8 mouse cellular contexts compared by ENCODE assay signal in the genomic region with DNA sequence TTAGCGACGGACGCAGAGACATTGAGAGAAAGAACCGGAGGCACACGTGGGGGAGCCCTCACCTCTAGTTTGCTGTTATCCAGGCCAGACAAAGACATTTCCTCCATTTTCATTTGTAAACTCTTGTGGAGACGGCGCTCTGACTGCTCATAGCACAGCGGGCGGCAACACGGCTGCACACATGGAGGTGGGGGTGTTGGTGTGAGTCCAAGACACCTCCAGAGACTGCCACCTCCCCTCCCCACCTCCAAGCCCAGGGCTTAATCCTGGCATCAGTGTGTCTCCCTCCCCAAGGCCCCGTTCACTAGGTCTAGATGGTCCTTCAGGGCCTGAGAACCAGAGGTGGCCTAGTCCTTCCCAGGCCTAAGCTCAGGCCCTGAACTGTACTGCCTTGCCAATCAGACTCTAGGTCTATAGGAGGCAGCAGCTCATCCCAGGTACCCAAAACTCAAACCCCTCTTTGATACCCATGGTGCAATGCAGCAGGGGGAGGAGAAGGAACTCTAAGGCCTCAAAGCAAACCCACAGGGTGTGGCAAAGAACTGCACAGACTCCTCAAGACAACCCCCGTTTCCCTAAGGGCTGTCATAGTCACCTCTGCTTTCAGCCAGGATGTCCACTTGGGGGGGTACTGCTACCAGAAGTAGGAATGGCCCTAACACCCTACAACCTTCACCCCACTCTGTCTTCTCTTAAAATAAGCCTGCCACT. TPM values are rescaled to one million over a fixed set of nuclear protein-coding genes. Genes with fewer than 3 reads are reported as not detected.
DNase-seq lines count a peak whose midpoint lies in the region; ATAC-seq and TF ChIP-seq lines count a peak whose summit lies in the region.

No protein-coding gene starts in this region.

- no peaks in the 10 kb centered on the region for H3K9me3 ChIP-seq in heart, postnatal 0 days (replicated peaks; ENCODE audit: control insufficient read depth, low read length)
- no peaks in the 10 kb centered on the region for H3K9me3 ChIP-seq in liver, embryonic 15.5 days (replicated peaks)

- peak overlapping the region; percentile 78 for H3K4me2 ChIP-seq in heart, postnatal 0 days (ENCODE audit: low read depth, low read length)
- peak overlapping the region; percentile 95 for H3K4me2 ChIP-seq in liver, embryonic 15.5 days

- intact Hi-C loops in left cerebral cortex, postnatal 25 days (cut with DNase I), result no loop called here

- H3K27ac ChIP-seq in heart, postnatal 0 days (ENCODE audit: low read depth), result peak overlapping the region; percentile 98
- H3K27ac ChIP-seq in liver, embryonic 15.5 days (replicated peaks), result peak overlapping the region; percentile 97

- H3K4me3 ChIP-seq in heart, postnatal 0 days (ENCODE audit: low read depth, low read length), result peak overlapping the region; percentile 95
- H3K4me3 ChIP-seq in liver, embryonic 15.5 days (replicated peaks), result peak overlapping the region; percentile 83

- ATAC-seq in heart, postnatal 0 days (ENCODE audit: insufficient read depth, low read depth), result no peak
- no peak for ATAC-seq in liver, embryonic 15.5 days (ENCODE audit: insufficient read depth)

- H3K9ac ChIP-seq in heart, postnatal 0 days (replicated peaks; ENCODE audit: low read depth, low read length), result peak overlapping the region; percentile 91
- peak overlapping the region; percentile 88 for H3K9ac ChIP-seq in liver, embryonic 15.5 days

- no peak for TF ChIP-seq EP300 in heart, postnatal 0 days (IDR thresholded peaks at IDR 0.05; ENCODE audit: low read depth)

- no peaks in the 10 kb centered on the region for H3K27me3 ChIP-seq in heart, postnatal 0 days (ENCODE audit: control insufficient read depth, insufficient read depth, low read length)
- no peaks in the 10 kb centered on the region for H3K27me3 ChIP-seq in liver, embryonic 15.5 days

- H3K4me1 ChIP-seq in heart, postnatal 0 days (ENCODE audit: control insufficient read depth, insufficient read depth), result peaks cover 11% of the 10 kb centered on the region
- H3K4me1 ChIP-seq in liver, embryonic 15.5 days (replicated peaks), result peaks cover 51% of the 10 kb centered on the region

- TF ChIP-seq CTCF in heart, postnatal 0 days (IDR thresholded peaks at IDR 0.05; ENCODE audit: low read depth), result no peak; the same call in 1 of the 2 replicates

- WGBS in heart, postnatal 0 days, result 62% methylated on average over 12 of the region's 12 CpGs
- 83% methylated on average over 12 of the region's 12 CpGs for WGBS in liver, embryonic 15.5 days (ENCODE audit: insufficient replicate concordance)

- peak; percentile 38 to 58 for DNase-seq in left cerebral cortex, postnatal 25 days (ENCODE audit: low spot score in 2 of 2)
- DNase-seq in left cerebral cortex, adult 8-10 months (ENCODE audit: low spot score in 2 of 2), result no peak
- DNase-seq in cerebellum, adult 8-10 months, result peak; percentile 48
- DNase-seq in heart, postnatal 0 days (ENCODE audit: low spot score), result peak; percentile 27
- peak; percentile 15 for DNase-seq in neural tube, embryonic 10.5 days (ENCODE audit: extremely low spot score, low spot score)
- DNase-seq in yolk sac, embryonic 10.5 days (ENCODE audit: low spot score), result peak; percentile 30
- no peak for DNase-seq in c-Kit-positive CD71-positive TER-119-positive erythroid progenitor cells, embryonic 14.5 days (ENCODE audit: low spot score)

- H3K36me3 ChIP-seq in heart, postnatal 0 days (replicated peaks; ENCODE audit: control insufficient read depth, insufficient read depth, low read length), result peaks cover 42% of the 10 kb centered on the region
- H3K36me3 ChIP-seq in liver, embryonic 15.5 days (replicated peaks), result peaks cover 46% of the 10 kb centered on the region

RNA-seq across cellular contexts. Expression of a gene that starts 1.4 kb away (rescaled TPM):
- 100 to 1,000 TPM; 231 to 242 TPM for total RNA-seq in left cerebral cortex, postnatal 25 days (2021)
- 100 to 1,000 TPM; 202 to 218 (median 208) TPM for total RNA-seq in left cerebral cortex, adult 8-10 months (2022)
- total RNA-seq in heart, postnatal 0 days (2014; rRNA removed; ENCODE audit: low replicate concordance), result 32.5 and 36.2 TPM in 2 replicates
- polyA plus RNA-seq in heart, postnatal 0 days (2015; fragmentation: Nextera tagmentation; extraction: Ambion mirVana), result 5.2 and 5.4 TPM in 2 replicates
- polyA plus RNA-seq in liver, embryonic 15.5 days (2015; fragmentation: Nextera tagmentation; extraction: Ambion mirVana), result 3.8 and 4.6 TPM in 2 replicates

RNA-seq across cellular contexts. Expression of a gene that starts 10.3 kb away (rescaled TPM):
- total RNA-seq in left cerebral cortex, postnatal 25 days (2021), result 10 to 100 TPM; 67.8 to 71.4 TPM
- total RNA-seq in left cerebral cortex, adult 8-10 months (2022), result 10 to 100 TPM; 62.1 to 70.6 (median 65.6) TPM
- 57.4 and 61.7 TPM in 2 replicates for total RNA-seq in heart, postnatal 0 days (2014; rRNA removed; ENCODE audit: low replicate concordance)
- 29.8 and 30.1 TPM in 2 replicates for polyA plus RNA-seq in heart, postnatal 0 days (2015; fragmentation: Nextera tagmentation; extraction: Ambion mirVana)
- polyA plus RNA-seq in liver, embryonic 15.5 days (2015; fragmentation: Nextera tagmentation; extraction: Ambion mirVana), result 26.1 and 28.9 TPM in 2 replicates

RNA-seq across cellular contexts. Expression of a gene that starts 24.5 kb away (rescaled TPM):
- total RNA-seq in left cerebral cortex, postnatal 25 days (2021), result 100 to 1,000 TPM; 123 to 127 TPM
- 100 to 1,000 TPM; 102 to 118 (median 113) TPM for total RNA-seq in left cerebral cortex, adult 8-10 months (2022)
- total RNA-seq in heart, postnatal 0 days (2014; rRNA removed; ENCODE audit: low replicate concordance), result 30.8 and 34.5 TPM in 2 replicates
- polyA plus RNA-seq in heart, postnatal 0 days (2015; fragmentation: Nextera tagmentation; extraction: Ambion mirVana), result 36.5 and 42.5 TPM in 2 replicates
- 50.9 and 55.2 TPM in 2 replicates for polyA plus RNA-seq in liver, embryonic 15.5 days (2015; fragmentation: Nextera tagmentation; extraction: Ambion mirVana)

RNA-seq across cellular contexts. Expression of a gene that starts 26.5 kb away (rescaled TPM):
- 1 to 10 TPM; 1.2 TPM for total RNA-seq in left cerebral cortex, postnatal 25 days (2021)
- total RNA-seq in left cerebral cortex, adult 8-10 months (2022), result 1 to 10 TPM; 2.8 to 3.7 (median 3.3) TPM
- total RNA-seq in heart, postnatal 0 days (2014; rRNA removed; ENCODE audit: low replicate concordance), result 0.99 and 1.2 TPM in 2 replicates
- 0.07 TPM in 2 replicates for polyA plus RNA-seq in heart, postnatal 0 days (2015; fragmentation: Nextera tagmentation; extraction: Ambion mirVana)
- 0.05 and 0.06 TPM in 2 replicates for polyA plus RNA-seq in liver, embryonic 15.5 days (2015; fragmentation: Nextera tagmentation; extraction: Ambion mirVana)

RNA-seq across cellular contexts. Expression of a gene that starts 46.4 kb away (rescaled TPM):
- 1 to 10 TPM in 1 of 2 experiments, under 1 TPM in 1; 0.94 to 1.1 TPM for total RNA-seq in left cerebral cortex, postnatal 25 days (2021)
- 1 to 10 TPM in 3 of 4 experiments, under 1 TPM in 1; 0.76 to 1.6 (median 1.4) TPM for total RNA-seq in left cerebral cortex, adult 8-10 months (2022)
- total RNA-seq in heart, postnatal 0 days (2014; rRNA removed; ENCODE audit: low replicate concordance), result 3.9 and 5.6 TPM in 2 replicates
- polyA plus RNA-seq in heart, postnatal 0 days (2015; fragmentation: Nextera tagmentation; extraction: Ambion mirVana), result 2.2 and 2.9 TPM in 2 replicates
- 14.1 and 15.3 TPM in 2 replicates for polyA plus RNA-seq in liver, embryonic 15.5 days (2015; fragmentation: Nextera tagmentation; extraction: Ambion mirVana)

Comparison
In these comparisons a context has a peak if more than half of its experiments do, and no peak if none do; other contexts are left out.
1. DNase-seq: peak in left cerebral cortex, postnatal 25 days (2 of 2), cerebellum, adult 8-10 months (single experiment), heart, postnatal 0 days (single experiment), neural tube, embryonic 10.5 days (single experiment) and yolk sac, embryonic 10.5 days (single experiment); none in left cerebral cortex, adult 8-10 months (0 of 2) and c-Kit-positive CD71-positive TER-119-positive erythroid progenitor cells, embryonic 14.5 days (single experiment).